Mouse (Mus musculus): Measurements from ENCODE around the gene Zfp729b.
A peak's percentile ranks its signal among the peaks of the same experiment; 100 is the strongest.

Zfp729b gene

DNA sequence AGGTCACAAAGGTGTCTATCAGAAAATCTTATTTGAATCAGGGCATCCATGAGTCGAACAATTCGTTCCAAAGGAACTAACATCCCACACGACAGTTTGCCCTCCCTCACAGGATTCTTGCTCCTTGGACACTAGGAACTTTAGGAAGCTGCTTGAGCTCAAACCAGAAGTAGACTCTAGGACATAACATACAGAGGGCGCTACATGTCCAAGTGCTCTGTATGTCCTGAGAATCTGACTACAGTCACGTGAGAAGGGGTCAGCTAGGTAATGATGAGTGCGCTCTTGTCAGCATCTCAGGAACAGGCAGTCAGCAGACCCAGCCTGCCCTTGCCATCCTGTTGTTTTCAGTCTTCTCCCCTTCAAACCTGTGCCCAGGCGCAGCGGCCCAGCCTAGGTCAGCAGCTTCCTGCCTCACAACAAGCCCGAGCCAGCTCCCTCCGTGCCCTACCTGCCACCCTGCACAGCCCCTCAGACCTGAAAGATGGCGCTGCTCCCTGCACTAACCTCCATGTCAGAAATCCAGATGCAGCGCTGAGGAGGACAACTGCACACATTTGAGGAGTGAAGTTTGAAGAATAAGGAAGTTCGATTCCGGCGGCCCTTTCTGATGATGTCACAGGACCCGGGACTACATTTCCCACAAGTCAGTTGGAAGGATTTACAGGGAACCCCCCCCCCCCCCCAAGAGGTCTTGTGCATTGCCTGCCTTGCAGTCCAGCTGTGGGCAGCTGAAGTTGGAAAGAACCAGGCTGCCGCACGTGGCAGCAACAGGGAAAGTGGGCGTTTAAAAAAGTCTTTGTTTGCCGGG is at the start of gene Zfp729b:
Gene Zfp729b, minus strand, starts transcription at position 642 of the 811 bp plus-strand sequence.
- DNase-seq = peak; percentile 85

GRCm38 (mm10) chr13:67652496-67652895 is 43.0 kb upstream of the Zfp729b start:
- DNase-seq = no peak

DNA sequence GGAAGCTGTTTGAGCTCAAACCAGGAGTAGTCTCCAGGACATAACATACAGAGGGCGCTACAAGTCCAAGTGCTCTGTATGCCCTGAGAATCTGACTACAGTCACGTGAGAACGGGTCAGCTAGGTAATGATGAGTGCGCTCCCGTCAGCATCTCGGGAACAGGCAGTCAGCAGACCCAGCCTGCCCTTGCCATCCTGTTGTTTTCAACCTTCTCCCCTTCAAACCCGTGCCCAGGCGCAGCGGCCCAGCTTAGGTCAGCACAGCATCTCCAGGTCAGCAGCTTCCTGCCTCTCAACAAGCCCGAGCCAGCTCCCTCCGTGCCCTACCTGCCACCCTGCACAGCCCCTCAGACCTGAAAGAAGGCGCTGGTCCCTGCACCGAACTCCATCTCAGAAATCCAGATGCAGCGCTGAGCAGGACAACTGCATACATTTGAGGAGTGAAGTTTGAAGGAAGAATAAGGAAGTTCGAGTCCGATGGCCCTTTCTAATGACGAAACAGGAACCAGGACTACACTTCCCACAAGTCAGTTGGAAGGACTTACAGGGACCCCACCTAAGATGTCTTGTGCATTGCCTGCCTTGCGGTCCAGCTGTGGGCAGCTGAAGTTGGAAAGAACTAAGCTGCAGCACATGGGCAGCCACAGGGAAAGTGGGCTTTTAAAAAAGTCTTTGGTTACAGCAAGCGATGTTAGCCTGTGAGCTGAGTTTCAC is 27.9 kb upstream of the Zfp729b start, which contains the start of the genes Gm49345 and Zfp729a:
Gene Gm49345, minus strand, starts transcription at position 476 of the 714 bp plus-strand sequence.
Gene Zfp729a, minus strand, starts transcription at position 498 of the 714 bp plus-strand sequence.
- DNase-seq = peak; percentile 67

DNA sequence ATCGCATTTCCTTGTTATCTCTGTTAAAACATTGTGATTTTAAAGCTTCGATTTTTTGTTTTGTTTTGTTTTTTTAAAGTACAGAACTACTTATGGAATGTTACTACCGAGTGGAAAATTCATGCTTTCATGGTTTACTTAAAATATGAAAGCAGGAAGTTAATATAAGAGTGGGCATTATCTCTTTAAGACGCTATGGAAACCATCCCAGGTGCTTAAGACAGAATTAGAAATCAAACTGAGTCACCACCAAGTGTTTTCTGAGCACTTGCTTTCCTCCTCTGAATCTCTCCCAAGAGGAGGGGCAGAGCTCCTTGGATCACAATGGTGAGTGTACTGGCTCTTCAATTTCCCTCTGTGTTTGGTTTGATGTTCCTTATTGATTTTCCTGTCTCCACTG is 601 bp upstream of the Zfp729b start:
- DNase-seq = no peak

- no peak for DNase-seq
These were observed 36.8 kb downstream of the Zfp729b start for GRCm38 (mm10) chr13:67572591-67573189.

DNA sequence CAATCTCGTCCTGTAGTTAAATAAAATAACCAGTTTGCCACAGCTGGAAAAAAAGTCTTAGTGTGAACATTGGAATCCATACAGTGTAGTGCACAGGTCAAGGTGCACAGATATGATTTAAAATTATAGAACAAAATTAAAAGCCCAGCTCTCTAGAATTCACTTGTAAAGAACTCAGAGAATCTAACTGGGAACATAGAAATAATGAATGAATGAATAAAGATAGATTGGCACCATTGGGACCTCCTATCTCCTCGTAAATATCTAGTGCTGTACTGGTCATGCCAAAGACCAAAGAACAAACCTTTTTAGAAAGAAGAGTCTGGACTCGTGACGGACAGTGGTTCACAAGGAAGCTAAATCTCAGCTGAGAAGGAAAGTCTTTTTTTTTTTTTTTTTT is 55.8 kb downstream of the Zfp729b start, which contains the start of gene Zfp748:
Gene Zfp748, minus strand, starts transcription at position 101 of the 400 bp plus-strand sequence.
- no peak for DNase-seq

DNA sequence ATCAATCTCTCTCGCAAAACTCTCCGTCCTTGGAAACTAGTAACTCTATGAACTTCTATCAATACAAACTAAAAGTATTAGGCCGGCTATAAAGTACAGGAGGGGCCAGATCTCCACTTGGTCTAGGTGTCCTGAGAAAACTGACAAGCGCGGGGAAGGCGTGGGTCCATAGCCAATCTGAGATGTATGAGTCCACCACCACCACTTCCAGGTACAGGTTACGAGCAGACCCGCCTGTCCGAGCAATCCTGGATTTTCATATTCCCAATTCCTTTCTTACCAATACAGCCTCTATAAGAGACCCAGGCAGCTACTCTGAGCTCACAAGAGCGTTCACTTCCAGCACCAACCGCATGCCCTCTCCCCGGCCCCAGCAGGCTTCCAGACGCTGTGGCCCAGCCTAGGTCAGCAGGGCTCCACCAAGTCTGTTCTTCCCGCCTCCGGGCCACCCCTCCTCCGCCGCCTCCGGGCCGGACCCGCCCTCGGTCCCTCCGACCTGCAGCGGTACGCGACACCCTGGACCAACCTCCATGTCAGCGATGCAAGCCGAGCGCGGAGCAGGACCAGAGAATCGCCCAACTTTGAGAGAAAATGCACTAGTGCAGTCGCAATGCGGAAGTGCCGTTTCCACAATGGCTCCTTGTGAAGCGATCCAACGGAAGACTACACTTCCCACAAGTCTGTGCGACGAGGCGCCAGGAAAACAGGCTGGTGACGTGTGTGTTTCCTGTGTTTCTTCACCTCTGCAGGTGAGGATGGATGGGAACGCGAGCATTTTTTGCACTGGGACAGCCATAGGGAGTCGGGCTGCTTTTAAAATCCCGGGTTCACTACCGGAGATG is 56.8 kb downstream of the Zfp729b start:
- DNase-seq = peak; percentile 73

- DNase-seq = no peak
These were observed 63.6 kb downstream of the Zfp729b start for GRCm38 (mm10) chr13:67545941-67546340.
